Mouse (Mus musculus) liver, adult 2 months (tissue): ENCODE measurements around the gene Tmem38b. TPM values are rescaled to one million over a fixed set of nuclear protein-coding genes. Genes with fewer than 3 reads are reported as not detected.
A peak's percentile ranks its signal among the peaks of the same experiment; 100 is the strongest.

Experiments used
- DNase-seq: peaks from one replicate; pipeline ENCODE4 v3.0.0-alpha.2; 2011; ENCODE audit warnings: low read depth, low spot score; ENCODE audit errors: extremely low read depth
- H3K27ac ChIP-seq: fragments of 200-500 bp; replicated peaks from 2 replicates; pipeline ENCODE4 v1.5.1; 2012; ENCODE audit warnings: low read depth, mild to moderate bottlenecking, control low read depth, inconsistent platforms, low read length; ENCODE audit not compliant: insufficient read depth
- H3K27me3 ChIP-seq: fragments of 200-500 bp; 2 replicates; pipeline ENCODE4 v1.6.1; 2012; ENCODE audit warnings: mild to moderate bottlenecking, moderate library complexity, low read length, inconsistent platforms; ENCODE audit not compliant: control insufficient read depth, insufficient read depth
- H3K36me3 ChIP-seq: fragments of 200-500 bp; 2 replicates; pipeline ENCODE4 v1.6.1; 2012; ENCODE audit warnings: low read length, inconsistent platforms; ENCODE audit not compliant: control insufficient read depth, insufficient read depth
- H3K4me1 ChIP-seq: fragments of 200-500 bp; 2 replicates; pipeline ENCODE4 v1.6.1; 2011; ENCODE audit warnings: low read length; ENCODE audit not compliant: control insufficient read depth, insufficient read depth
- H3K4me3 ChIP-seq: fragments of 200-500 bp; 2 replicates; pipeline ENCODE4 v1.5.1; 2011; ENCODE audit warnings: low read depth, mild to moderate bottlenecking, control low read depth, low read length, moderate library complexity; ENCODE audit not compliant: insufficient read depth
- H3K79me2 ChIP-seq: fragments of 200-500 bp; 2 replicates; pipeline ENCODE4 v1.6.1; 2012; ENCODE audit warnings: inconsistent platforms, mild to moderate bottlenecking, low read length, moderate library complexity; ENCODE audit not compliant: control insufficient read depth, insufficient read depth
- H3K9ac ChIP-seq: fragments of 200-500 bp; 2 replicates; pipeline ENCODE4 v1.6.1; 2012; ENCODE audit warnings: low read depth, mild to moderate bottlenecking, control low read depth, inconsistent platforms, low read length
- CTCF ChIP-seq: fragments of 200-500 bp; IDR thresholded peaks from 2 replicates; pipeline ENCODE4 v1.5.1; 2011; ENCODE audit warnings: low read depth, low read length, control low read depth
- POLR2A ChIP-seq: fragments of 200-500 bp; IDR thresholded peaks from 2 replicates; pipeline ENCODE4 v1.6.1; 2011; ENCODE audit warnings: low read length, control low read depth; ENCODE audit not compliant: insufficient read depth; ENCODE audit errors: extremely low read depth
- WGBS: fragments of 180-500 bp; shearing (Covaris S2); methylation state at CpG from one replicate; pipeline ENCODE4 v1.1.7; 2018; 5-methylcytosine and 5-hydroxymethylcytosine counted together
- polyA plus RNA-seq: library from polyadenylated mRNA; depleted of rRNA; stranded (reverse); fragments of >200 nt; gene quantifications from 2 replicates; pipeline ENCODE4 v1.2.3, GENCODE M21; 2012
- total RNA-seq: library from RNA; depleted of rRNA; stranded (reverse); fragments of >200 nt; gene quantifications from 2 replicates; pipeline ENCODE4 v1.2.3, GENCODE M21; 2014

Gene Tmem38b
- total and polyA plus RNA-seq, 2 experiments: 29.5 to 44.7 TPM

- H3K27ac ChIP-seq: peak overlapping the region; percentile 42; the same call in 1 of the 2 replicates
- peaks cover 10% of the 10 kb centered on the region; the same call in 1 of the 2 replicates for H3K79me2 ChIP-seq
- WGBS: 8% methylated on average over 4 of the region's 4 CpGs
These were observed 1.0 kb upstream of the Tmem38b start for GRCm38 (mm10) chr4:53824831-53825230.

GRCm38 (mm10) chr4:53826641-53827248 is 900 bp downstream of the Tmem38b start:
- Histone ChIP-seq H3K36me3 (no peaks in the 10 kb centered on the region), H3K9ac (peak overlapping the region; percentile 86), H3K27ac (peak overlapping the region; percentile 82), H3K79me2 (peaks cover 13% of the 10 kb centered on the region; the same call in 1 of the 2 replicates), H3K4me1 (peaks cover 20% of the 10 kb centered on the region), H3K27me3 (no peaks in the 10 kb centered on the region), H3K4me3 (peak overlapping the region; percentile 78)
- 2% methylated on average over 11 of the region's 11 CpGs for WGBS
- TF ChIP-seq CTCF (no peak), POLR2A (no peak)
- DNase-seq: peak; percentile 78

More at GRCm38 (mm10) chr4:53824831-53825230, 1.0 kb upstream of the Tmem38b start:
- Histone ChIP-seq H3K4me3 (no peak overlapping the region), H3K4me1 (peaks cover 12% of the 10 kb centered on the region), H3K9ac (no peak overlapping the region), H3K36me3 (no peaks in the 10 kb centered on the region), H3K27me3 (no peaks in the 10 kb centered on the region)
- DNase-seq: peak; percentile 91
- no peak for TF ChIP-seq POLR2A
- TF ChIP-seq CTCF: no peak

DNA sequence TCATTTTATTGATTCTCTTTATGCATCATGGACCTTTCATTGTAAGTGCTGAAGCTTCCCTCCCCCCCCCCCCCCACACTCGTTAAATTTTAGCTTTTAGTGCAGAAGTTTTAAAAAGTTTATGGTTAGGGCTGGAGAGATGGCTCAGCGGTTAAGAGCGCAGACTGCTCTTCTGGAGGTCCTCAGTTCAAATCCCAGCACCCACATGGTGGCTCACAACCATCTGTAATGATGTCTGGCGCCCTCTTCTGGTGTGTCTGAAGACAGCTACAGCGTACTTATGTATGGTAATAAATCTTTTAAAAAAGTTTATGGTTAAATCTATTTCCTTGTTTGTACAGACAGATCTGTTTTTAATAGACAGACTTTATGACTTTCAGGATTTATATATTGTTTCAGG is 2.0 kb downstream of the Tmem38b start:
- Histone ChIP-seq H3K27ac (no peak overlapping the region), H3K79me2 (peaks cover 18% of the 10 kb centered on the region; the same call in 1 of the 2 replicates), H3K9ac (no peak overlapping the region), H3K36me3 (no peaks in the 10 kb centered on the region), H3K4me3 (no peak overlapping the region), H3K27me3 (no peaks in the 10 kb centered on the region), H3K4me1 (peaks cover 20% of the 10 kb centered on the region)
- 86% methylated on average over 5 of the region's 5 CpGs for WGBS
- TF ChIP-seq CTCF (no peak), POLR2A (no peak)
- no peak for DNase-seq

DNA sequence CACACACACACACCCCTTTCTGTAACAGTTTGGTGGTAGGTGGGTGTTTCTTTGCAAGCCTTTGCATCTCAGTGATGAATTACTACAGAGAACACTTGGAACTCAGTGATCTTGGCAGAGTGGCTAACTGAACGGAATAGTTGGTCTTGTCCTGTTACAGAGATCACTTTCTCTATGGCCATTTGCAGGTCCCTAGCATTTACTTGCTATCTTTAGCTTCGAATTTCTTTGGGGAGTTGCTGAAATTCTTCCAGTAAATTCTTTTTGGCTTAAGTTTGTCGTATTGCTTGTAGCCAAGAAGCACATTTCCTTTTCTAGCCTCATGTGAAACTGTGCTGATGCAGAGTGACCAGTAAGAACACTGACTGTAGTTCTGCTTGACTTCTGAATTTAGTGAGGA is 3.1 kb downstream of the Tmem38b start:
- Histone ChIP-seq H3K4me1 (peaks cover 20% of the 10 kb centered on the region), H3K27ac (no peak overlapping the region), H3K27me3 (no peaks in the 10 kb centered on the region), H3K4me3 (no peak overlapping the region), H3K36me3 (no peaks in the 10 kb centered on the region), H3K79me2 (peaks cover 21% of the 10 kb centered on the region; the same call in 1 of the 2 replicates), H3K9ac (no peak overlapping the region)
- 48% methylated on average over 3 of the region's 3 CpGs for WGBS
- peak; percentile 53 for DNase-seq
- TF ChIP-seq POLR2A (no peak), CTCF (no peak)

DNA sequence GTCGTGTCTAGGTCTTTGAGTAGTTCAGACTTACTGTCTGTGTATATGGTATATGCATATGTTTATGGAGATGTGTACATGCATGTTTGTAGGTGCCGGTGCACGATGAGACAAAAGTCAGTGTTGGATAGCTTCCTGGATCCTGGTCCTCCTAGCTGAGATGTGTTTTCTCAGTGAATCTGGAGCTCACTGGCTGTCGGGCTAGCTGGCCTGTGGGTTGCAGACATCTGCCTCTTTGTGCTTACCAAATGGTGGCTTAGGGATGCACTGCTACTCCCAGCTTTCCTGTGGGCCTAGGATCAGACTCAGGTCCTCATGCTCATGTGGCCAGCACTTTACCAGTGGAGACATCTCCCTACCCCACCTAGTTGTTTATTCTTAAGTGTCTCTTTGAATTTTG is 4.2 kb downstream of the Tmem38b start:
- no peaks in the 10 kb centered on the region for H3K27me3 ChIP-seq
- H3K4me3 ChIP-seq: no peak overlapping the region
- peaks cover 24% of the 10 kb centered on the region; the same call in 1 of the 2 replicates for H3K79me2 ChIP-seq
- H3K27ac ChIP-seq: peak overlapping the region; percentile 34; the same call in 1 of the 2 replicates
- TF ChIP-seq CTCF: no peak
- TF ChIP-seq POLR2A: no peak
- no peak for DNase-seq
- WGBS: 73% methylated on average over 4 of the region's 4 CpGs
- no peaks in the 10 kb centered on the region for H3K36me3 ChIP-seq
- no peak overlapping the region for H3K9ac ChIP-seq
- peaks cover 13% of the 10 kb centered on the region for H3K4me1 ChIP-seq

DNA sequence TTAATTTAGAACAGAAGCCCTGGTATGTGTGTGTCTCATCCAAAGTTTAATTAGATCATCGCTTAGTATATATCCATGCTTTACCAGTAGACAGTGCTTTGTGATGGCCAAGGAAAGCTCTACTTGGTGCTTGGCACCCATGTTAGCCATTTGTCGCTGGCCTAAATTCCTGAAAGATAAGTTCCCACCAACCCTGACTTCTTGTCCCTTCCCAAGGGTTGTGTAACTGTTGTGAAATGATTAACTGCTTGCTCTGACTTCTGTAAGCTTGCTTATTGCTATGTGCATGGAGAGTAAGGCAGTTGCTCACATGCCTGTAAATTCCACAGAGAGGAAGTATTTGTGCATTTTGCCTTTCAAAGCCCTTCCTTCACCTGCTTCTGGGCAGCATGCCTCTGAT is 4.7 kb downstream of the Tmem38b start:
- peak; percentile 99 for DNase-seq
- Histone ChIP-seq H3K79me2 (peaks cover 27% of the 10 kb centered on the region; the same call in 1 of the 2 replicates), H3K27ac (no peak overlapping the region), H3K36me3 (no peaks in the 10 kb centered on the region), H3K27me3 (no peaks in the 10 kb centered on the region), H3K9ac (no peak overlapping the region), H3K4me3 (no peak overlapping the region), H3K4me1 (peaks cover 10% of the 10 kb centered on the region)
- 43% methylated on average over 2 of the region's 2 CpGs for WGBS
- no peak for TF ChIP-seq CTCF
- no peak for TF ChIP-seq POLR2A
